Mouse (Mus musculus) liver (tissue): Measurements from ENCODE around the gene Tpbgl.
A peak's percentile ranks its signal among the peaks of the same experiment; 100 is the strongest.

Source experiments
- DNase-seq: peaks from one replicate; pipeline ENCODE4 v3.0.0-alpha.2; 2020; ENCODE audit warnings: mixed read lengths

The Tpbgl gene

DNA sequence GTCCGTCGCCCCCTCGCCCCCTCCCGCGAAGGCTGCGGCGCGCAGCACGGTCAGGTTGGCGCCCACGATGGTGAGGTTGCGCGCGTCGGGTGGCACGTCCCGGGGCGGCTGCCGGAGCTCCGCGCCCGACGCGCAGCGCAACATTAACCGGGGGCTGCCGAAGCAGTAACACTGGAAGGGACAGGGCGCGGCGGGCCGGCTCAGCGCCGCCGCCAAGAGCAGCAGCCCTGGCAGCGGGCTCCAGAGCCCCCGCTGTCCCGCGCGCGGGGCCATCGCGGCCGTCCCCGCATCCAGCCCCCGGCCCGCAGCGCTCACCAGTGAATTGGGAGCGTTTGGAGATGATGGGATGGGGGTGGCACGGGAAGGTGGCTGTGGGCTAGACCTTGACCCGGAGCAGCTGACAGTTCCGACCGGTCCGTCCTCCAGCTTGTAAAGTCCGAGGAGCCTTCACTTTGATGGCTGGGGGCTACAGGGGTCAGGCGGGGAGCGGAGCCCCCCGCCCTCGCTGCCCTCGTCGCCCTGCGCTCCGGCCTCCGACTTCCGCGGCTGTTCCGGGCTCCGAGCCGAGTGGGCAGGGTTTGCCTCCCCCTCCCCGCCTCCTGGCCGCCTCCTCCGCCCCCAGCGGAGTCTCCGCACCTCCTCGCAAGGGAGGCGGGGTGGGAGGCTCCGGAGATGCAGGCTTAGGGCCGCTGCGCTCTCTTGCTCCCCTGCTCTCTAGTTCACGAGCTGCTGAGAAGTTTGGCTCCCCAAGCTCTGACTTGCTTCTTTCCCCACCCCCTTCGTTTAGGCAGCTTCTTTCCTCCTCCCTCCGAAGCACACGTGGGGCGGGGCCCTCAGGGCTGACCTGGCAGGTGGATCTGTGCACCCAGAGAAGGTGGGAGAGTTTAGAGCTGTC, at the start of gene Tpbgl:
Tpbgl (minus strand) TSS at position 728 of the 895 bp plus-strand sequence.
- DNase-seq: peak; percentile 44

- DNase-seq: peak; percentile 38
These were observed 48.0 kb upstream of the Tpbgl start for GRCm38 (mm10) chr7:99674890-99675289.

DNA sequence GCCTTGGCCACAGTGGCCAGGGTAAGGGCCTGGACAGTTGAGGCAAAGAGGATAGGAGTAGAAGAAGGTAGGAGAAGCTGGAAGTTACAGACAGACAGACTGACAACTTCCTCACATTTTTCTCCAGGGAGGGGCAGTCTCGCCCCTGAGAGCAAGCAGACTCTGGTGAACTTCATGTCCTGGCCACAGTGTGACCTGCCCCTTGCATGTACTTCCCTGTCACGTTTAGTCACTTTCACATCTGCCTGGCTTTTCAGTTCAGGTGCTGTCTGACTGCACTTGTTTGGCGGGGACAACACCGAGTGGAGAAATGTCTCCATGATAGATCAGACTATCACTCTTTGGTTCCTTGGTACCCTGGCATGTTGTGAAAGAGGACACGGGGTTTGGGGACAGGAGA, 47.3 kb upstream of the Tpbgl start:
- no peak for DNase-seq

GRCm38 (mm10) chr7:99673188-99673587, 46.3 kb upstream of the Tpbgl start:
- no peak for DNase-seq

- DNase-seq: peak; percentile 21
These were observed 44.9 kb upstream of the Tpbgl start for GRCm38 (mm10) chr7:99671544-99672435.

GRCm38 (mm10) chr7:99670915-99671314, 44.0 kb upstream of the Tpbgl start:
- DNase-seq: peak; percentile 24

- DNase-seq: no peak
These were observed 41.9 kb upstream of the Tpbgl start for GRCm38 (mm10) chr7:99668802-99669201.

DNA sequence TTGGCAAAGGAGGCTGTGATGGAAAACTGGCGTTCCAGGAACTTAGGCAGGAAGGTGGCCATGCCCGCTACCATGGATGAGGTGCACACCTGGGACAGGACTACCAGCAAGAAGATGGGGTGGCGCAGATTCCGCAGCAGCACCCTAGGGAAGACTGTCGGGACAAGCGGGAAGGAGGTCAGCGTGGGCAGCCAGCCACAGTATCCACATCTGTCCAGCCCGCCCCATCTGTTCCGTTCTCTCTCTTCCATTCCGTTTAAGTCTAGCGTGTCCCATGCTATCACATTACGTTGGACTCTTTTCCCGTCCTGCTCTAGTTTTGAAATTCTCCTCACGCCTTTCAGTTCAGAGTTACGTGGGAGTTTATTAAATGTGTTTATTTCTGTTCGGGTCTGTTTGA, 40.2 kb upstream of the Tpbgl start:
- no peak for DNase-seq

DNA sequence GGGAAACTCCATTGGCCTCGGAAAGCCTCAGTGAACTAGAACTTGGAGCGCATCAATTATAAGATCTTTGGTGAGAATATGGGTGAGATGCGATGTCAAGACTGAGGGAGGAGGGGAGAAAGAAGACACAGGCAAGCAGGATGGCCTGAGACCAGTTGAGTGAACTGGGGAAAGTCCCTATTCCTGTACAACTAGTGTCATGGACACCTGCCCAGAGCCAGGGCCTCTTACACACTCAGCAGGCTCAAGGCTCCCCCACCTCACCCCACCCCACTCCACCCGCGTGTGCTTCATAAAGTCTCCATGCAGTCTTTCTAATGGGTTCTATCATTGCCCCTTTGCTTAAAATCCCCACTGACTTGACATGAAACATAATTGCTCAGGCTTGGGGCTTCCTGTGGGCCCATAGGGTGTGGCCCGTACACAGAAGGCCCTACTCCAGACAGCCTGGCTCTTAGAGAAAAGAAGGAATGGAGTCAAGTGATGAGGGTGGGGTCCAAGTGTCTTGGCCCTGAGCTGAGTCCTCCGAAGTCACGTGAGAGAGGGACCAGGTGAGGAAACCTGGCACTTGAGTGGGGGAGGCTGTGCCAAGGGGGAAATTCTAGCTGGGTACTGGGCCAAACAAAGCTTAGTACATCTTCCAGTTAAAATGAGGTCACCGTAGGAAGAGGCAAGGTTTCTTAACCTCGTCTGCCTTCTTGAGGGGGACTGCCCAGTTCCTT, 39.0 kb upstream of the Tpbgl start:
- DNase-seq: no peak

- no peak for DNase-seq
These were observed 37.9 kb upstream of the Tpbgl start for GRCm38 (mm10) chr7:99664571-99665485.

DNA sequence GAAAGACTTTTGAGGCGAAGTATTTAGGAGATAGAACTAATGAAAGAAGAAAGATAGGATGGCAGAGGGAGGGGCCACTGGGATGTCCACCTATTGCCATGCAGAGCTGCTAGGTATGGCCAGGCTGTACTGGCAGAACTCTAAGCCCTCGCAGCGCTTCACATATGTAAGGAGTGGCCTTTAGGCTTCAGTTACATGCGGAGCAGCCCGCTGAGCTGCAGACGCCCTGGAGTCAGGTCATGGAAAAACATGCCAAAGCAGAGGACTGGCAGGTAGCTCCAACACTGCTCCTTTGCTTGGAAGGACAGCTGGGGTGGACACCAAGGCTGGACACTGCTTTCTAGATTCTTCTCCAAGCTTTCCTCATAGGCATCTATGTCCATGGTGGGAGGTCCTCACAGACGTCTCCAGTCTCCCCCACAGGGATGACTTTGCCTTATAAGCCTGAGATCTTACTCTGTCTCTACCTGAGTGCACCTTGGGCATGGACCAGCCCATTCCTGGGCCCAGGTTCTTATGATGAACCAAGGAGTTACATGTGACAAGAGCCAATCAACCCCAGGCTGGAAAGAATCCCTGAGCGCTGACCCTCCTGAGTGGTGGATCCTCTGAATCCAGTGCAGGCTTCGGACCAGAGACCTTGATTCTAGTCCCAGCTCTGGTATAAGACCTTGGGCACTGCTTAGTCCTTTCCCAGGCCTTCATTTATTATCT, 36.8 kb upstream of the Tpbgl start:
- DNase-seq: no peak

DNA sequence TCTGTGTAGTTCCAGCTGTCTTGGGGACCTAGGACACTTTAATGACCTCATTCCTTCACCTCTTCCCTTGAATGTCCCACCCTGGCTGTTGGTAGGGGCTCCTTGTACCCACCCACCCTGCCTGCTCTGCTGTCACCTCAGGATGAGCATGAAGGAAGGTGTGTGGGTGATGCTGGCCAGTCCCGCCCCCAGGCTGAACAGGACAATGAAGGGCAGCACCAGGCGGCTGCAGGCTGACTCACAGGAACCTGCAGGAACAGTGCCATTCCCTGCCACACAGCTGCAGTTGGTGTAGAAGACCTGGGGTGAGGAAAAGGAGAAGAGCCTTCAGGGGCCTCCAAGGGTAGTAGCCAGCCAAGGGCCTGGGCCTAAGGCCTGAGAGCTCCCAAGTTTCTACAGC, 35.4 kb upstream of the Tpbgl start:
- DNase-seq: no peak

DNA sequence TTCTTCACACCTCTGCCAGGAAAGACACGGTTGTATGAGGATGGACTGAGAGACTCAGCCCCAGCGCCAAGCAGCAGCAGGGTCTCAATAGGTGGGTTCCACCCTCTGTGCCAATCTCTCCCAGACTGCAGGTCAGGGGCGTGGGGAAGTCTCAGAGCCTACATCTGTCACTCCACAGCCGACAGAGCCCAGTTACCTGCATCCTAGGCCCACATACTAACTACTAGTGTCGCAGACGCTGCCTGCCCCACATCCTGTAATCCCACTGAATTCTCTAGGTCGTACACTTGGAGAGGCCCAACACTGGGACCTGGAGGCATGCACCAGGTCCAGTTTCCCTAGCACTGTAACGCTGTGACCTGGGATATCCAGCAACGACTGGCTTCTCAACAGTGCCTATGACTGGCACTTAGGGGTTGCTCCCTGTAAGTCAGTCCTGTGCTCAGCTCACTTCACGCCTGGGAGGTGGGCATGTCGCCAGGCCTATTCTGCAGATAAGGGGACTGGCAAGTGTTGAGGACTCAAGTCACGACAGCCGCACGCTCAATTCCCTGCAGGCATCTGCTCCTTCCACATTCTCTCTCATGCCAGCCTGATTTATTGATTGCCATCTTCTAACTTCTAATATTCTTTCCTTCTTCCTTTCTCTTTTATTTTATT, 34.8 kb upstream of the Tpbgl start:
- no peak for DNase-seq

GRCm38 (mm10) chr7:99661071-99661470, 34.2 kb upstream of the Tpbgl start:
- DNase-seq: no peak

DNA sequence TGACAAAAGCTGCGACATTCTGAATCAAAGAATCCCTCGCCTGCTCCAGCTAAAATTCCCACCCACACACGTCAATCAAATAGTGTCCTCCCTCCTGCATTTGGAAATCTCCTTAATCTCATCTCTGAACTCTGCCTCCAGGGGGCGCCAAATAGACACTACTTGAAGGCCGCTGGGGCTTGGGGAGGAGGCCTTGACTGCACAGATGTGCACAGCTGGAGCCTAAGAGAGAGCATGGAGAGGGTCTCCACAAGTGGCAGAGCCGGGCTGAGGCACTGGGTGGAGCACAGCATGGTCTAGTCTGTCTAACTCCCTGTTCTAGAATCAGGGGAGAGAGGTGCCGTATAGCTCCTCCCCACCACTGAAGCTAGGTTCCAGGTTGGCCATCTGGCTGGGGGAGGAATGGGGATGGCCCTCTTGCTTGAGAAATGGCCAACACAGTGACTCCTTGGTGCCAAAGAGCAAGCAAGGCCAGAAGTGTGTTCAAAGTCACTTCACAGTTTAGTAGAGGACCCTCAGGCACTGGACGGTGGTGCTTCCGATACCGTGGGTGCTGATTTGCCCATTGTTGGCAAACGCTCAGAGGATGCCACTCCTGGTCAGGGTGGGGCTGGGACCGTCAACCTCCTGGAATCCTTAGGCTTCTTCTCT, 32.6 kb upstream of the Tpbgl start:
- DNase-seq: peak; percentile 83

DNA sequence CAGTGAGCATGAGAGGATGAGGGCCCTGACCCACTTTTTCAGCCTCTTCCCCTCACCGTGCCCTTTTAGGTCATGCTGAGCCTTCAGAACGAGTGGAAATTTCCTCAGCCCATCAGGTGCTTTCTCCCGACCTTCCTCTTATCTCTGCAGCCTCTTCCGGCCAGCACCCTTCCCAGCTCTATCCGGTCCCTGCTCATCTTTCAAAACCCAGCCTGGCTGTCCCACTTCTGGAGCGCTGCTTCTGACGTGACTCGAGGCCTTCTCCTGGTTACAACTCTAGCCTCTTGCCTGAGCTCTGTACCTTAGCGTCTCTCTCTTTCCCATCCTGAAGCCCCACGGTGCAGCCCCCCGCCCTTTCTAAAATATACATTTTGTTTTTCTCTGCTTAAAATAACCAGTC, 27.3 kb upstream of the Tpbgl start:
- no peak for DNase-seq

- DNase-seq: no peak
These were observed 22.7 kb upstream of the Tpbgl start for GRCm38 (mm10) chr7:99649585-99649984.

GRCm38 (mm10) chr7:99648623-99649022, 21.7 kb upstream of the Tpbgl start:
- DNase-seq: peak; percentile 54

DNA sequence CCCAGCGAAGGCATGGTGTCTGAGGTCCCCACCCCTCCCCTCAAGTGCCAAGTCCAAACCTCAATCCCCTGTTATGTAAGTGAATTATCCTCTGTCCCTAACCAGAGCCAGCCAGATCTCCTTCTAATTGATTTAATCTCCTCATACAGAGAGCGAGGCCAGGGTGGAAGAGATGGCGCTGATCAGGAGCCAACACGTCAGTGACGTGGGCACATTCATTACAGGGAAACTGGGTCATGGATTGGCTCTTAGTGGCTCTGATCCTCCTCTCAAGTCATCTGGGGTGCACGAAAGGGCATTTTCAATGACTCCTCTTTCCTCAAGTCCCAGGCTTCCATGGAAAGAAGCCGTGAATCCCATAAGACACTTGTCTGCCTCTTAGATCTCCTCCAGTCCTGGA, 17.8 kb upstream of the Tpbgl start:
- no peak for DNase-seq

GRCm38 (mm10) chr7:99642078-99642477, 15.2 kb upstream of the Tpbgl start:
- DNase-seq: peak; percentile 77
